Mouse (Mus musculus): ENCODE results near the gene 2300002M23Rik. TPM values are rescaled to one million over a fixed set of nuclear protein-coding genes. Genes with fewer than 3 reads are reported as not detected.

The 2300002M23Rik gene
- polyA plus RNA-seq, 1 experiment from 2014 or later, result not detected

DNA sequence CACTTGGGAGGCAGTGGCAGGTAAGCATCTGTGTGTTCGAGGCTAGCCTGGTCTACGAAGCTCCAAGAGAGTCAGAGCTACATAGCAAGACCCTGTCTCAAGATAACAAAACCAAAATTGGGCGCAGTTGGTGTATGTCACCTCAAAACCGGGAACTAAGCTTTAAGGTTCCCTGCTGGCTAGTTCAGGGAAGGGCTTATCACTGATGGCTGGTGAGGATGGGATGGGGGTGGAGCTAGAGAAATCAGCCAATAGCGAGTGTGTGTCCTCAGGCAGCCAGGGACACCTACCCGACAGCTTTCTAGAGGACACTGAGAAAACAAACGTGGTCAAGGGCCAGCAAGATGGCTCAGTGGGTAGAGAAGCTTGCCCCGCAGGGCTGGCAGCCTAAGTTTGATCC is 9.0 kb upstream of the 2300002M23Rik start:
- Histone ChIP-seq H3K9me3 (ENCODE audit: control insufficient read depth, low read length) (no peaks in the 10 kb centered on the region), H3K4me1 (replicated peaks; ENCODE audit: control insufficient read depth, insufficient read depth, low read length) (no peaks in the 10 kb centered on the region), H3K27ac (ENCODE audit: low read depth) (no peak overlapping the region), H3K36me3 (ENCODE audit: control insufficient read depth, insufficient read depth, low read length) (no peaks in the 10 kb centered on the region), H3K4me3 (ENCODE audit: low read depth, low read length) (no peak overlapping the region), H3K4me2 (ENCODE audit: low read length) (no peak overlapping the region), H3K9ac (ENCODE audit: low read length) (no peak overlapping the region), H3K27me3 (replicated peaks; ENCODE audit: control insufficient read depth, insufficient read depth, low read length) (no peaks in the 10 kb centered on the region)
- WGBS, result 57% methylated on average over 8 of the region's 8 CpGs
- no peak for DNase-seq (ENCODE audit: low spot score)
- ATAC-seq (replicated peaks; ENCODE audit: low FRiP score, low TSS enrichment, low read depth), result no peak

DNA sequence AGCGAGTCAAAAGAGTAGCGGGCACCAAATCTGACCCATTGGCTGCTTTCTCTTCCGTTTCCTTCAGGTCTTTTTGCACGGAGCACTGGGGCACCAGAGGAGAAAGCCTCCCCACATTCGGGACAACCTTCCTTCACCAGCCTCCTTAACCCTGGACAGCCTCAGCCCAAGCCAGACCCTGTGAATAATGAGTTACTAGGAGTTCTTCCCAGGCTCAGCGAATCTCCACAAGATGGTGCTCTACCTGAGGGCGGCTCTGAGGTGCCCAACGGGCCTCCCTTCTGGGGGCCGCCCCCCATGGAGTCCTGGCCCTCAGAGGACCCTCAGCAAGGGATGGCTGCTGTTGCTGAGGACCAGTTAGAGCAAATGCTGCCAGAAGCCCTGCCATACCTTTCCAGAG is 517 bp downstream of the 2300002M23Rik start:
- Histone ChIP-seq H3K4me1 (replicated peaks; ENCODE audit: control insufficient read depth, insufficient read depth, low read length) (no peaks in the 10 kb centered on the region), H3K27ac (ENCODE audit: low read depth) (no peak overlapping the region), H3K27me3 (replicated peaks; ENCODE audit: control insufficient read depth, insufficient read depth, low read length) (peaks cover 21% of the 10 kb centered on the region), H3K36me3 (ENCODE audit: control insufficient read depth, insufficient read depth, low read length) (no peaks in the 10 kb centered on the region), H3K4me2 (ENCODE audit: low read length) (no peak overlapping the region), H3K9me3 (ENCODE audit: control insufficient read depth, low read length) (no peaks in the 10 kb centered on the region), H3K9ac (ENCODE audit: low read length) (no peak overlapping the region), H3K4me3 (ENCODE audit: low read depth, low read length) (no peak overlapping the region)
- WGBS, result 30% methylated on average over 9 of the region's 9 CpGs
- ATAC-seq (replicated peaks; ENCODE audit: low FRiP score, low TSS enrichment, low read depth), result no peak
- no peak for DNase-seq (ENCODE audit: low spot score)

GRCm38 (mm10) chr17:35569091-35569944 is 2.1 kb downstream of the 2300002M23Rik start:
- Histone ChIP-seq H3K36me3 (ENCODE audit: control insufficient read depth, insufficient read depth, low read length) (no peaks in the 10 kb centered on the region), H3K4me2 (ENCODE audit: low read length) (peak overlapping the region; percentile 47), H3K27me3 (replicated peaks; ENCODE audit: control insufficient read depth, insufficient read depth, low read length) (peaks cover 21% of the 10 kb centered on the region), H3K9me3 (ENCODE audit: control insufficient read depth, low read length) (no peaks in the 10 kb centered on the region), H3K9ac (ENCODE audit: low read length) (peak overlapping the region; percentile 32; the same call in 1 of the 2 replicates), H3K4me3 (ENCODE audit: low read depth, low read length) (peak overlapping the region; percentile 22), H3K4me1 (replicated peaks; ENCODE audit: control insufficient read depth, insufficient read depth, low read length) (no peaks in the 10 kb centered on the region), H3K27ac (ENCODE audit: low read depth) (no peak overlapping the region)
- 7% methylated on average over 28 of the region's 28 CpGs for WGBS
- no peak for ATAC-seq (replicated peaks; ENCODE audit: low FRiP score, low TSS enrichment, low read depth)
- no peak for DNase-seq (ENCODE audit: low spot score)

DNA sequence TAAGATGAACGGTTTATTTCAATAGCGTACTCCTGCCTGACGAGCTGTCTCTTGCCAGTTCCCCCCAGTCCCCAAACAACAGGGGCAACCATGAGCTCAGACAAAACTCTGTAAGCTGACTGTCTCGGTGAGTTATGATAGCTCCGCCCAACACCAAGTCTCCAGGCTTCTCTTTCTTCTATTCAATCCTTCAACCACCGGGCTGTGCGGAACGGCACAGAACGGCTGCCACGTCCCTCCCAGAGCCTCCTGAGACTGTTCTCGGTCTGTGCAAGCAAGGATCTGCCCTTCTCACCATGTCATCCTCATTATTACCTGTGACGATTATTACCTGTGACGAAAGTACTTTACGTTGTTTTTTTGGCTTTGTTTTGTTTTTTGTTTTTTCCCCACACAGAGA is 3.6 kb downstream of the 2300002M23Rik start:
- Histone ChIP-seq H3K4me1 (replicated peaks; ENCODE audit: control insufficient read depth, insufficient read depth, low read length) (no peaks in the 10 kb centered on the region), H3K27ac (ENCODE audit: low read depth) (no peak overlapping the region), H3K27me3 (replicated peaks; ENCODE audit: control insufficient read depth, insufficient read depth, low read length) (peaks cover 21% of the 10 kb centered on the region), H3K4me2 (ENCODE audit: low read length) (no peak overlapping the region), H3K4me3 (ENCODE audit: low read depth, low read length) (no peak overlapping the region), H3K9me3 (ENCODE audit: control insufficient read depth, low read length) (no peaks in the 10 kb centered on the region), H3K9ac (ENCODE audit: low read length) (no peak overlapping the region), H3K36me3 (ENCODE audit: control insufficient read depth, insufficient read depth, low read length) (no peaks in the 10 kb centered on the region)
- 76% methylated on average over 14 of the region's 14 CpGs for WGBS
- ATAC-seq (replicated peaks; ENCODE audit: low FRiP score, low TSS enrichment, low read depth), result no peak
- DNase-seq (ENCODE audit: low spot score), result no peak

DNA sequence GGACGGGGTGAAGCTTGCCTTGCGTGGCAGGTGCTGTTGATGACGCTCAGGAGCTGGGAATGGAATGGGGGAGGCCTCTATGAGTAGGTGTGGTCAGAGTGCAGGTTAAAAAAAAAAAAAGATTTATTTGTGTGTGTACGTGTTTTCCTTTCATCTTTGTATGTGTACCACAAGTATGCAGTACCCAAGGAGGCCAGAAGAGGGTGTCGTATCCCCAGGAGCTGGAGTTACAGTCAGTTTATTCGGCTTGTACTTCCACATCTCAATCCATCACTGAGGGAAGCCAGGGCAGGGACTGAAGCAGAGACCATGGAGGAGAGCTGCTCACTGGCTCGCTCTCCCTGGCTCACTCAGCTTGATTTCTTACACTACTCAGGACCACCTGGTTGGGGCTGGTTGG is 4.2 kb downstream of the 2300002M23Rik start:
- no peak overlapping the region for H3K9ac ChIP-seq (ENCODE audit: low read length)
- no peaks in the 10 kb centered on the region for H3K36me3 ChIP-seq (ENCODE audit: control insufficient read depth, insufficient read depth, low read length)
- H3K4me3 ChIP-seq (ENCODE audit: low read depth, low read length), result no peak overlapping the region
- no peak overlapping the region for H3K4me2 ChIP-seq (ENCODE audit: low read length)
- no peak for DNase-seq (ENCODE audit: low spot score)
- H3K4me1 ChIP-seq (replicated peaks; ENCODE audit: control insufficient read depth, insufficient read depth, low read length), result no peaks in the 10 kb centered on the region
- no peak overlapping the region for H3K27ac ChIP-seq (ENCODE audit: low read depth)
- WGBS, result 92% methylated on average over 7 of the region's 7 CpGs
- peaks cover 21% of the 10 kb centered on the region for H3K27me3 ChIP-seq (replicated peaks; ENCODE audit: control insufficient read depth, insufficient read depth, low read length)
- no peak for ATAC-seq (replicated peaks; ENCODE audit: low FRiP score, low TSS enrichment, low read depth)
- no peaks in the 10 kb centered on the region for H3K9me3 ChIP-seq (ENCODE audit: control insufficient read depth, low read length)

DNA sequence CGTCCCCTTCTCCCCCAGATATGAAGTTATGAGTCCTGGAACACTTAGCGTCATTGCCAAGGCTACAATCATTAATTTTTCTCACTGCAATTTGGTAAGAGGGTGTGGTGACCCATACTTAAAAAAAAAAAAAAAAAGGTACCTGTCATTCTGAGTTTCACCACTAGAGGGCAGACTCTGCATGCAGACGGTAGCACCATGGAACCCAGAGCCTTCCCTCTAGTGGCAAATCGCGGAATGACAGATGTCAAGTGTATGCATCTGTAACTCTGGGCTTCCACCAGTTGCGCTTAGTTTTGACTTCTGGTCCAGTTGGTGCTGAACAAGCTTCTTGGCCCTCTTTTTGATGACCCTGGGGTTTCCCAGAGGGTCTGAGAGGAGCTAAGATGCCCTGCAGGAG is 11.0 kb downstream of the 2300002M23Rik start:
- Histone ChIP-seq H3K9me3 (ENCODE audit: control insufficient read depth, low read length) (no peaks in the 10 kb centered on the region), H3K27me3 (replicated peaks; ENCODE audit: control insufficient read depth, insufficient read depth, low read length) (no peaks in the 10 kb centered on the region), H3K9ac (ENCODE audit: low read length) (no peak overlapping the region), H3K27ac (ENCODE audit: low read depth) (no peak overlapping the region), H3K4me3 (ENCODE audit: low read depth, low read length) (no peak overlapping the region), H3K4me2 (ENCODE audit: low read length) (no peak overlapping the region), H3K36me3 (ENCODE audit: control insufficient read depth, insufficient read depth, low read length) (no peaks in the 10 kb centered on the region), H3K4me1 (replicated peaks; ENCODE audit: control insufficient read depth, insufficient read depth, low read length) (no peaks in the 10 kb centered on the region)
- 20% methylated on average over 6 of the region's 6 CpGs for WGBS
- DNase-seq (ENCODE audit: low spot score) (peak; percentile 92), ATAC-seq (replicated peaks; ENCODE audit: low FRiP score, low TSS enrichment, low read depth) (no peak)

GRCm38 (mm10) chr17:35582900-35583299 is 15.7 kb downstream of the 2300002M23Rik start:
- no peak overlapping the region for H3K9ac ChIP-seq (ENCODE audit: low read length)
- H3K9me3 ChIP-seq (ENCODE audit: control insufficient read depth, low read length), result no peaks in the 10 kb centered on the region; the same call in 1 of the 2 replicates
- H3K27me3 ChIP-seq (replicated peaks; ENCODE audit: control insufficient read depth, insufficient read depth, low read length), result no peaks in the 10 kb centered on the region
- 100% methylated on average over 1 of the region's 1 CpGs for WGBS
- no peak overlapping the region for H3K4me3 ChIP-seq (ENCODE audit: low read depth, low read length)
- no peak overlapping the region for H3K4me2 ChIP-seq (ENCODE audit: low read length)
- H3K4me1 ChIP-seq (replicated peaks; ENCODE audit: control insufficient read depth, insufficient read depth, low read length), result no peaks in the 10 kb centered on the region
- H3K36me3 ChIP-seq (ENCODE audit: control insufficient read depth, insufficient read depth, low read length), result no peaks in the 10 kb centered on the region
- H3K27ac ChIP-seq (ENCODE audit: low read depth), result no peak overlapping the region
- no peak for ATAC-seq (replicated peaks; ENCODE audit: low FRiP score, low TSS enrichment, low read depth)
- no peak for DNase-seq (ENCODE audit: low spot score)

DNA sequence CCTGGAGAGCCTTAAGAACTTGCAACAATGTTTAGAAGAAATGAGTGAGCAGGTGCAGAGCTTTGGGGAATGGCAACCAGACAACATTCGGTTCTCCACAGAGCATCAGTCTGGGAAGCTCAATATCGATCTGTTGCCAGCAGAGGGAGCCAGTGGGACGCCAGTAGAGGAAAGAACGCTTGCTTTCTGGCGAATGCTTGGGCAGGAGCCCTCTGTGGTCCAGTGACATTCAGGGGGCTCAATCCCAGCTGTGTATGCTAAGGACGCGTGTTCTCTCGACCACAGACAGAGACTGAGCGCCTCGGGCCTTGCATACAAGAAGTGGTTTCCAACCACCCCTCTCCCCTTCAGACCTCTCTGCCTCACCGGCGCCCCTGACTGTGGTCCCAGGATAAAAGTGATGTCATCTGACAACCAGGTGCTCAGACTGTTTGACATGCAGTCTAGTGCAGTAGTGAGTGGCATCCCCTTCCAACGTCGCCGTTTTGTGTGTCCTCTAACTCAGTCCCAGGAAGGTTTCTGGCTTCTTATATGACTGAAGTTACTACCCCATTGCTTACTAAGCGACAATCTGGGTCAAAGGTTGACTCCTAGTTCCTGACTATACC is 17.2 kb downstream of the 2300002M23Rik start:
- H3K4me3 ChIP-seq (ENCODE audit: low read depth, low read length), result no peak overlapping the region
- no peak overlapping the region for H3K27ac ChIP-seq (ENCODE audit: low read depth)
- H3K27me3 ChIP-seq (replicated peaks; ENCODE audit: control insufficient read depth, insufficient read depth, low read length), result no peaks in the 10 kb centered on the region
- H3K4me2 ChIP-seq (ENCODE audit: low read length), result no peak overlapping the region
- H3K36me3 ChIP-seq (ENCODE audit: control insufficient read depth, insufficient read depth, low read length), result no peaks in the 10 kb centered on the region
- DNase-seq (ENCODE audit: low spot score) (peak; percentile 91), ATAC-seq (replicated peaks; ENCODE audit: low FRiP score, low TSS enrichment, low read depth) (peak; percentile 50)
- H3K9ac ChIP-seq (ENCODE audit: low read length), result no peak overlapping the region
- H3K9me3 ChIP-seq (ENCODE audit: control insufficient read depth, low read length), result no peaks in the 10 kb centered on the region; the same call in 1 of the 2 replicates
- 16% methylated on average over 16 of the region's 16 CpGs for WGBS
- H3K4me1 ChIP-seq (replicated peaks; ENCODE audit: control insufficient read depth, insufficient read depth, low read length), result no peaks in the 10 kb centered on the region
